Mouse (Mus musculus): ENCODE data around the gene Akap17b. TPM values are rescaled to one million over a fixed set of nuclear protein-coding genes. Genes with fewer than 3 reads are reported as not detected.

The Akap17b gene
- polyA plus RNA-seq, 1 experiment, result 12.6 TPM

DNA sequence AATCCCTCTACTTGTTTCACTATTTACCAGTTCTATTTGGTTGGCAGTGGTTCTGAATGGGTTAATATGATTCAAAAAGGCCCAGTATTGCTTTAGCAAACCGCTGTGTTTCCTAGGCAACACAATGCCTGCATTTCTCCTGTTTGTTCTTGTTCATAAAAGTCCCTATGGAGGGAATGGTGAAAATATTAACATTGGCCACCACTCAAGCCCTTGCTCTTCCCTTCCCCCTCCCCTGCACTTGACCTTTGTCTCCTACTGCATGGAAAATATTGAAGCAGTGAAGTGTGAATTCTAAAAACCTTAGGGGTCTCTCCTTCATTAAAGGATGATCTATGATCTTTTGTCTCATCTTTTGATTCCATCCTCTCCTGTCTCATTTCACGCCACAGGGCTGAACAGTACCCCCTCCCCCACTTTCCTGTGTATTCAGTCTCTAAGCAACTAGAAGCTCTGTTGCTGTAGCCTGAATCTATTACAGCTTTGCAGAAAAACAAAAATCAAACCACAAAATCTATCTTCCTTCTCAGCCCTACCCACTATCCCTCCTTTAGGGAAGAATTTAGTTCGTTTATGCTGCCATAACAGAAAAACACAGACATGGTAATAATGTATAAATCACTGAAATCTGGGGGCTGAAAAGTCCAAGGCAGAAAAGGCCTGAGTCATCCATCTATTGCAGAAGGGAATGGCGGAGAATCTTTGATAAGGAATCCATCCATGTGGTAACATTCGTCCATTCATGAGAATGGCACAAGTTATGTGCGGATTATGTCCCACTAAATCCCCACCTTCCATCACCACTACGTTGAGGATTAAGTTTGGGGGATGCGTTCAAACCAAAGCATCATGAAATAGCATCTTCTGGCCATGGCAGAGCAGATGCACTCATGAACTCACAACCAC lies 57.6 kb downstream of the Akap17b start:
- no peak for DNase-seq (ENCODE audit: extremely low spot score in 1 of 2, low spot score in 1 of 2)

DNA sequence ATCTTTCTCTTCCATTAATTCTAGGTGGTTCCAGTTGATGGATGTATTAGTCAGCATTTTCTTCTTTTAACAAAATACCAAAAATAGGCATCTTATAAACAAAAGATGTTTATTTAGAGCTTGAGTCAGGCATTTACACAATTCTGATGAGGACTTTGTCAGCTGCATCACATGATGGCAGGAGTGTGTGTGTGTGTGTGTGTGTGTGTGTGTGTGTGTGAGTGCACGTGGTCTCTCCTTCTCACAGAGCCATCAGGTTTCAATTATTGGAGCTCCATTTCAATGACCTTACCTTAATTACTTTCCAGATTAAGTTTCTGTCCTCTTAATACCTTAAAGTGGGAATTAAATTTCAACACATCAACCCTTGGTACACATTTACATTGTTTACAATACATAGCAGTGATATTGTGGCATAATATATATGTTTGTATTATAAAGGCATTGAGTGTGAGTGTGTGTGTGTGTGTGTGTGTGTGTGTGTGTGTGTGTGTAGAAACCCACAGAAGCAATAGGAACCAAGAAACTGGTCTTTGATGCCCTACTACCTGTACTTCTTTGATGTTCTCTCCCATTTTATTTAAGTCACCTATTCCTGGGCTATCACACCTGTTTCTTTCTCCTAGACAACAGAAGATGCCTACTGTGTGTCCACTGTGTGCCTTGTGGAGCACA lies 58.4 kb downstream of the Akap17b start:
- no peak for DNase-seq (ENCODE audit: extremely low spot score in 1 of 2, low spot score in 1 of 2)

DNA sequence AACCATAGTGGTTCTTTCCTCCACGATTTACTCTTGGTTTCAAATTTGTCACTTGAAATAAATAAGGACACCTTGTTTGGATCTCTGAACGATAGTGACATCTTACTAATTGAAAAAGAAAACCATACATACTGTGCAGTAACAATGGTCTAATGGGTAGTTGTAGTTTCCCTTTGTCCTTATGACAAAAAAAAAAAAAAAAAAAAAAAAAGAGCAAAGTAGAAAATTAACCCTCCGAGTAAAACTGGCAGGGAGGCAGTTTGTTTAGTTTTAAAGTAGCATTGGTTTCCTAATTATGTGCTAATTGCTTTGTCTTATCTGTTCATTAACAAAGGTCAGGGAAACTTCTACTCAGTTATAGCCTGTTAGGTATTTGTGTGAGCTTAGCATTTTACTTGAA lies 83.1 kb downstream of the Akap17b start:
- no peak for DNase-seq (ENCODE audit: extremely low spot score in 1 of 2, low spot score in 1 of 2)

DNA sequence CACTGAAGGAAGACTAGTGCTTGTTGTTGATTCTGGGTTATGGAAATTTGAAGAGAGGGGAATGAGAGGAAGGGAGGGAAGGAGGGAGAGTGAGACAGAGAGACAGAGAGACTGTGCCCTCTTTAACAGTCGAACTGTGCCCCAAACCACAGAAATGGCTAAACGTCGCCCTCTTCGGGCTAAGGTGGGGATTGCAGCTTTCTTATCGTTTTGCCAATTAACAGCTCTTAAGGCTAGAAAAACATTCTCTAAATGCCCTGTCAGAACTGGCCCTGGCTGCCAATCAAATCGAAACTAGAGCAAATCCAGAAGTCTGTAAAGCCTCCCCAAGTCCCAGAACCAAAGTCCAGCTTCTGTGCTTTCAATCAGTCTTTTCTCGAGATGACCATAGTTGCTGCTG lies 83.5 kb downstream of the Akap17b start:
- DNase-seq (ENCODE audit: extremely low spot score in 1 of 2, low spot score in 1 of 2), result peak in 1 of 2 experiments; percentile 82

DNA sequence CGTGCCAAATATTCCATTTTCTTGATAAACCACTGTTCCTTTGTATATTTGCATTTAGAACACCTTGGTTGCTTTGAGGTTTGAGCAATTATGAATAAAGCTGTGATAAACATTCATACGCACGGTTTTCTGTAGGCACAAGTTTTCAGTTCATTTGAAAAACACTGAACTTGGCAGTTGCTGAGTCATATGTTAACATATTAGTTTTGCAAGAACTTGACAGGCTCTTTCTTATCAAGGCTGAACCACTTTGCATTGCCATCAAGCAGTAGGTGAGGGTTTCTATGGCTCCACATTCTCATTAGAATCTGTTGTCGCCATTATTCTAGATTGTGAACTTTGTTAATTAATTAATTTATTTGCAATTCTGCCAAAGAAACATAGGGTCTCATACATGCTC lies 85.0 kb downstream of the Akap17b start:
- no peak for DNase-seq (ENCODE audit: extremely low spot score in 1 of 2, low spot score in 1 of 2)

Other genes with a start within 250 kb of the Akap17b start
- gene Gm6268, start 244.1 kb downstream of the Akap17b start, polyA plus RNA-seq (2012; rRNA removed), result not detected in 2 replicates
- gene Gm14569, start 153.6 kb downstream of the Akap17b start, polyA plus RNA-seq (2012; rRNA removed), result 0.25 and 0.34 TPM in 2 replicates
- 250 and 295 TPM in 2 replicates for gene Pgrmc1, start 47.2 kb downstream of the Akap17b start, polyA plus RNA-seq (2012; rRNA removed)
- gene Slc25a43, start 98.3 kb upstream of the Akap17b start, polyA plus RNA-seq (2012; rRNA removed), result 0.74 and 0.96 TPM in 2 replicates
- gene Slc25a5, start 150.3 kb upstream of the Akap17b start, polyA plus RNA-seq (2012; rRNA removed), result 474 and 486 TPM in 2 replicates
- gene Ube2a, start 228.5 kb upstream of the Akap17b start, polyA plus RNA-seq (2012; rRNA removed), result 42.8 and 48.8 TPM in 2 replicates
- 26.7 and 29.0 TPM in 2 replicates for gene C330007P06Rik, start 228.7 kb upstream of the Akap17b start, polyA plus RNA-seq (2012; rRNA removed)

Data from frontal cortex, adult 2 months (tissue).